ENCODE assay signal across 15 mouse cellular contexts in the genomic region with DNA sequence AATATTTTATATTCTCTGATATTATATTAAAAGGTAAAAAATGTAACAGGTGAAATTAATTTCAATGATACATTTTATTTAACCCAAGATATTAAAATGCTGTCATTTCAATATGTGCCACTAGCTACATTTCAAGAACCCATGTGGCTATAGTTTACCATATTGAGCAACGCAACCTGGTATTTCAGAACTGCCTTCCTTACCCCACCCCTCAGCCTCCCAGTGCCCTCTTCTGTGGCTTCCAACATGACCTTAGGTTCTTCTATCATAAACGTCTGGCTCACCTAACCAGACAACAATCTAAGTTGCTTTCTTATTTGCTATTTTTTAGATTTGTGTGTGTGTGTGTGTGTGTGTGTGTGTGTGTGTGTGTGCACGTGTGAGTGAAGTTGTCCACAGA.
"Had no signal": no experiment of that assay in that cellular context is flagged by ENCODE, and none has a peak within 500 bp of the region (broad histone marks: within the 10 kb centered on the region; RNA-seq: fewer than 3 reads in every experiment).

No protein-coding gene starts in this region.

- H3K9ac ChIP-seq: neural tube, embryonic 13.5 days; neural tube, embryonic 15.5 days; stomach, embryonic 15.5 days had no signal

- DNase-seq: retina, postnatal 1 day; right cerebral cortex, adult 18-20 months; right cerebral cortex, postnatal 14 days; right cerebral cortex, postnatal 25 days; spleen, adult 18-20 months; thymus, adult 18-20 months; thymus, adult 2 months; thymus, postnatal 14 days; thymus, postnatal 25 days; thymus, postnatal 36 days; thymus, postnatal 4 days had no signal

- H3K4me2 ChIP-seq: neural tube, embryonic 13.5 days; neural tube, embryonic 15.5 days; stomach, embryonic 15.5 days had no signal

- H3K27ac ChIP-seq: neural tube, embryonic 13.5 days; neural tube, embryonic 15.5 days; stomach, embryonic 15.5 days; stomach, postnatal 0 days had no signal

- H3K9me3 ChIP-seq: neural tube, embryonic 13.5 days; neural tube, embryonic 15.5 days; stomach, embryonic 15.5 days had no signal

- H3K27me3 ChIP-seq: neural tube, embryonic 13.5 days; neural tube, embryonic 15.5 days; stomach, embryonic 15.5 days had no signal

- H3K4me1 ChIP-seq: neural tube, embryonic 13.5 days; neural tube, embryonic 15.5 days; stomach, embryonic 15.5 days had no signal

- H3K4me3 ChIP-seq: neural tube, embryonic 13.5 days; neural tube, embryonic 15.5 days; stomach, embryonic 15.5 days had no signal

- H3K36me3 ChIP-seq: neural tube, embryonic 13.5 days; neural tube, embryonic 15.5 days; stomach, embryonic 15.5 days had no signal
